Mouse (Mus musculus) heart, postnatal 0 days (tissue): Measurements from ENCODE around the gene Gm21974.

ENCODE experiments used
- CTCF ChIP-seq: IDR thresholded peaks from 2 replicates; pipeline ENCODE4 v1.5.1; 2016; ENCODE audit warnings: antibody characterized with exemption, control low read depth, low read depth
- EP300 ChIP-seq: IDR thresholded peaks from 2 replicates; pipeline ENCODE4 v1.6.1; 2016; ENCODE audit warnings: antibody characterized with exemption, low read depth

GRCm38 (mm10) chr7:127935748-127936159 is 40.5 kb upstream of the Gm21974 start:
- no peak for TF ChIP-seq CTCF
- no peak for TF ChIP-seq EP300
